Mouse (Mus musculus) CD4-positive, CD25-positive, alpha-beta regulatory T cell, adult 4 months (primary cell): ENCODE results near the gene Dcaf11. TPM values are rescaled to one million over a fixed set of nuclear protein-coding genes. Genes with fewer than 3 reads are reported as not detected.

Experiments
- ATAC-seq: one replicate; pipeline ENCODE4 v1.8.0; 2017
- polyA plus RNA-seq, 2 experiments: library from polyadenylated mRNA; unstranded; fragments of 100-300 nt; shearing (Covaris generic); gene quantifications; one replicate each; pipeline ENCODE4 v1.2.1; 2017

Gene Dcaf11
- polyA plus RNA-seq, 2 experiments from 2014 or later = 103 to 125 TPM

DNA sequence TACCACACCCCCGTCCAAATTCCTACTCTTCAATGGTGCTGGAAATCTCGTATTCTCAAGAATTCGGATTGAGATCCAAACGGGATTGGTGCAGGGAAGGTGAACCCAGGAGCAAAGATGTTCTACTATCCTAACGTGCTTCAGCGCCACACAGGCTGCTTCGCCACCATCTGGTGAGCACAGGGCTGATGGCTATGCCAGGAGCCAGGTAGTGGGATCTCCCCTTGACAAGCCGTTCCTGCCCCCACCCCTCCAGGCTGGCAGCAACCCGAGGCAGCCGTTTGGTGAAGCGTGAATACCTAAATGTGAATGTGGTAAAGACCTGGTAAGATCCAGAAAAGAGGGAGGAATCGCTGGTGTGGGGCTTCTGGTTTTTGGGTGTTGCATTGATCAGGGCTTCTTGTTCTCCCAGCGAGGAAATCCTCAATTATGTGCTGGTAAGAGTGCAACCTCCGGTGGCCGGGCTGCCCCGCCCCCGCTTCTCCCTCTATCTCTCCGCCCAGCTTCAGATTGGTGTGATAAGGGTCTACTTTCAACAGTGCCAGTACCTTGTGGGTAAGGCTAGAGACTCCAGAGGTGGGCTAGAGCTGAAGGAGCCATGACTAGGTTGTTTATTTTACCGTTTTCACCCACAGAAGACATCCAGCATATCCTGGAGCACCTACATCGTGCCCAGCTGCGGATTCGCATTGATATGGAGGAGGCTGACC is 58.8 kb downstream of the Dcaf11 start:
- ATAC-seq = peak; percentile 27

Other genes starting within 250 kb of the Dcaf11 start
- 10 to 100 TPM; 41.9 to 49.5 TPM for gene Dhrs4, start 81.2 kb upstream of the Dcaf11 start, polyA plus RNA-seq
- gene Carmil3, start 69.4 kb upstream of the Dcaf11 start, polyA plus RNA-seq = not detected
- gene Cpne6, start 49.6 kb upstream of the Dcaf11 start, polyA plus RNA-seq = not detected
- gene Nrl, start 35.0 kb upstream of the Dcaf11 start, polyA plus RNA-seq = under 1 TPM in 1 of 2 experiments, not detected in 1; 0.07 TPM
- 10 to 100 TPM; 37.3 to 57.7 TPM for gene Pck2, start 19.7 kb upstream of the Dcaf11 start, polyA plus RNA-seq
- gene A730061H03Rik, start 400 bp downstream of the Dcaf11 start, polyA plus RNA-seq = 1 to 10 TPM; 3.3 to 7.1 TPM
- gene Fitm1, start 15.6 kb downstream of the Dcaf11 start, polyA plus RNA-seq = not detected
- 100 to 1,000 TPM; 664 to 711 TPM for gene Psme1, start 18.1 kb downstream of the Dcaf11 start, polyA plus RNA-seq
- gene Emc9, start 25.3 kb downstream of the Dcaf11 start, polyA plus RNA-seq = 10 to 100 TPM; 20.9 to 22.9 TPM
- 100 to 1,000 TPM; 853 to 877 TPM for gene Psme2, start 31.1 kb downstream of the Dcaf11 start, polyA plus RNA-seq
- 10 to 100 TPM; 35.5 to 47.2 TPM for gene Rnf31, start 31.7 kb downstream of the Dcaf11 start, polyA plus RNA-seq
- 100 to 1,000 TPM; 168 to 222 TPM for gene Irf9, start 43.6 kb downstream of the Dcaf11 start, polyA plus RNA-seq
- 10 to 100 TPM; 14.5 to 22.1 TPM for gene Rec8, start 58.0 kb downstream of the Dcaf11 start, polyA plus RNA-seq
- gene Ipo4, start 76.0 kb downstream of the Dcaf11 start, polyA plus RNA-seq = 10 to 100 TPM; 33.4 to 42.0 TPM
- under 1 TPM in 1 of 2 experiments, not detected in 1; 0.98 TPM for gene Gm49378, start 77.9 kb downstream of the Dcaf11 start, polyA plus RNA-seq
- gene Tm9sf1, start 83.8 kb downstream of the Dcaf11 start, polyA plus RNA-seq = 10 to 100 TPM; 39.7 to 46.7 TPM
- 1 to 10 TPM in 1 of 2 experiments, under 1 TPM in 1; 0.69 to 1.3 TPM for gene Tssk4, start 90.2 kb downstream of the Dcaf11 start, polyA plus RNA-seq
- 100 to 1,000 TPM in 1 of 2 experiments, 10 to 100 TPM in 1; 92.4 to 106 TPM for gene Mdp1, start 100.5 kb downstream of the Dcaf11 start, polyA plus RNA-seq
- gene Gmpr2, start 111.9 kb downstream of the Dcaf11 start, polyA plus RNA-seq = 10 to 100 TPM; 29.8 to 34.1 TPM
- 100 to 1,000 TPM; 338 to 343 TPM for gene Nedd8, start 112.1 kb downstream of the Dcaf11 start, polyA plus RNA-seq
- gene Tinf2, start 121.8 kb downstream of the Dcaf11 start, polyA plus RNA-seq = 10 to 100 TPM; 26.4 to 29.2 TPM
- gene Tgm1, start 153.9 kb downstream of the Dcaf11 start, polyA plus RNA-seq = not detected
- gene Rabggta, start 162.3 kb downstream of the Dcaf11 start, polyA plus RNA-seq = 10 to 100 TPM; 70.5 to 94.7 TPM
- 10 to 100 TPM; 40.8 to 46.5 TPM for gene Dhrs1, start 185.7 kb downstream of the Dcaf11 start, polyA plus RNA-seq
- gene Nop9, start 185.7 kb downstream of the Dcaf11 start, polyA plus RNA-seq = 1 to 10 TPM; 3.6 to 5.8 TPM
- gene Cideb, start 198.5 kb downstream of the Dcaf11 start, polyA plus RNA-seq = not detected
- under 1 TPM in 1 of 2 experiments, not detected in 1; 0.08 TPM for gene Ltb4r2, start 201.4 kb downstream of the Dcaf11 start, polyA plus RNA-seq
- gene Ltb4r1, start 206.0 kb downstream of the Dcaf11 start, polyA plus RNA-seq = 1 to 10 TPM; 4.1 to 4.5 TPM
- gene Adcy4, start 224.1 kb downstream of the Dcaf11 start, polyA plus RNA-seq = 1 to 10 TPM in 1 of 2 experiments, not detected in 1; 1.0 TPM
- 10 to 100 TPM; 80.3 to 81.9 TPM for gene Ripk3, start 228.9 kb downstream of the Dcaf11 start, polyA plus RNA-seq